Mouse (Mus musculus) yolk sac, embryonic 10.5 days (tissue): ENCODE measurements at regions not wholly inside any gene's neighbourhood (a gene's known extent, or its start where the extent isn't known, plus 50 kb on each side); places are given as distances from the start of the nearest gene placed in this dataset.

Experiments used
- DNase-seq: peaks from one replicate; pipeline ENCODE4 v3.0.0-alpha.2; 2017; ENCODE audit warnings: low spot score

DNA sequence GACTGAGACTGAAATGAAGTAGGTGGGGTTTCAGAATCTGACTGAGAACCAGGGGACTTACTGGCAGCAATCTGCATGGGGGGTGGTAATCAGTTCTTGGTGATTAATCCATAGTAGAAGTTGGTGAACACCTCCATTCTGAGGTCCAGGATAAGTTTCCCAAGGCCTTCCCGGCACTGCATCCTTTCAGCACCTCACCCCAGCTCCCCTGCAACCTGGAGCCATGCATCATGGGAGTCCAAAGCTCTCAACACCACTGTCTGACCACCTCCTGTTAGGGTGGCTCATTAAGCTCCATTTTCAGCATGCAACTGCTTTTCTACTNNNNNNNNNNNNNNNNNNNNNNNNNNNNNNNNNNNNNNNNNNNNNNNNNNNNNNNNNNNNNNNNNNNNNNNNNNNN lies 157.0 kb downstream of the Cyp26b1 start:
- DNase-seq: no peak

DNA sequence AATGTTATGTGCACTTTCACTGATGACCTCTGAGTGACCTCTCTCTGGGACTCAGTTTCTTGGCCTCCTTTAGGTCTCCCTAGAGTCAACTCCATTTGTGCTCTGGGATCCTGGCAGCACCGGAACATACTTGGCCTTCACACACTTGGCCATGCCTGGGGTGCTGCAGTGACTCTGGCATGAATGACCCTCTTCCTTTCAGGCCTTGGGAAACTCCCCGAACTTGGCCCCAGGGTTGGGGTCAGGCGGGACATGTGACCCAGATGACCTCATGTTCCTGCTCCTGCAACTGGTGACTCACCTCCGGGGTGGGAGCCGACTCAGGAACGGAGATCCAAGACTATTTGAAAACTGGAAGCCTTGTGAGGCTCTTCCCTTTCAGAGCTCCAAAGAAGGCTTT lies 159.2 kb downstream of the Cyp26b1 start:
- DNase-seq: no peak

DNA sequence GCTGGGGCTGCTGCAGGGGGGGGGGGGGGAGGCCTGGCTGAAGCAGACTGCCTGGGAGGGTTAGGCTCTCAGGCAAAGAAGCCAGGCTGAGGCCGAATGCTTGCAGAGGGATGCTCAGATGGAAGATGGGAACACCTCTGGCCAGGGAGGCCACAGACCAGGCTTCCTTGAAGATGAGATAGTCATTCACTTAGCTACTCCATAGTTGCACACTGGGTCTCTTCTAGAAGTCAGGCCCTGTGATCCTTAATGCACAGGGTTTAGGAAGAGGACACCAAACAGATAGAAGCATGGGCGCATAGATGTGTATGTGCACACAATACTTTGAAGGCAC lies 162.1 kb downstream of the Cyp26b1 start:
- DNase-seq: no peak

DNA sequence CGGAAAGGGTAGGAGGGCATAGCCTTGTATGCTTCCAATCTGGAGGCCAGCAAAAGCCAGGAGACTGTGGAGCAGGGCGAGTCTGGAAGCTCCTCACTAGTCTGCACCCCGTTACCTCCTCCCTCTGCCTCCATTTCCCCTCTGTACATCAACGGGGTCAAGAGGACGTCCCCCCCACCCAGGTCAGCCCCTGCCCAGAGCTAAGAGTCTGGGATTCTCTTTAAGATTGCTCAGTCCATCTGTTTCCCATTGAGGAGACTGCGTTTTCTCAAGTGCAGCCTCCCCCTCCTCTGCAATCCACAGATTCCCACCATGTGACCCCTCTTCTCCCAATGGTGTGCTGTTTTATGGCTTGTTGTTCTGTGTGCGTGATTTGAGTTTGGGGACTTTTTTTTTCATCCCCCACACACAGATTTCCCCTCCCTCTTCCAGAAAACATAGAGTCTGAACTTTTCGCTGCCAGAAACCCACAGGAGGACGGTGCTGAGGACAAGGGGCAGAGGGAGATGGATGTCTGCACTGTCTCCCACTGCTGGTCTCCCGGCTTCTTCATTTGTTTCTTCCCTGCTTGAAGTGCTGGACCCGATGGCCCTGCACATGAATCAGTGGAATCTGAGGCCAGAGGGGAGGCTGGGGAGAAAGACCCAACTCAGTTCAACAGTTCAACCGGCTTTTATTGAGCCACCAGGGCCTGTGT lies 162.6 kb downstream of the Cyp26b1 start:
- DNase-seq: peak; percentile 25

DNA sequence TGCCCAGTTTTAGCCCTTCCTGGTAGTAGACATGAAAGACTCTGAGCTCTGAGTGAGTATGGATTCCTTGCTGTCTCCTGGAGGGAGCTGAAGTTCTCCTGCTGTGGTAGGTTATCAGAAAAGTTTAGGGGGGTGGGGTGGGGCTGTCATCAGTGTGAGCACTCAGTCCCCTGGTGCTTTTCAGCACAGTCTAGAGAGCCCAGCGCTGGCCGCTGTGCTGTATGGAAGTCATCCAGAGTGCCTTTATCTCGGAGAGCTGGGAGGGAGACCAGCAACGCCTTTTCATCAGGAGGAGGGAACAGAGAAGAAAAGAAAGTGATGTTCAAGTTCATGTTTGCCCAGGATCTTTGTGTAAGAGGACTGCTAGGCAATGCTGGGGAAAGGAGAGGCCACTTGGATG lies 163.6 kb downstream of the Cyp26b1 start:
- no peak for DNase-seq

DNA sequence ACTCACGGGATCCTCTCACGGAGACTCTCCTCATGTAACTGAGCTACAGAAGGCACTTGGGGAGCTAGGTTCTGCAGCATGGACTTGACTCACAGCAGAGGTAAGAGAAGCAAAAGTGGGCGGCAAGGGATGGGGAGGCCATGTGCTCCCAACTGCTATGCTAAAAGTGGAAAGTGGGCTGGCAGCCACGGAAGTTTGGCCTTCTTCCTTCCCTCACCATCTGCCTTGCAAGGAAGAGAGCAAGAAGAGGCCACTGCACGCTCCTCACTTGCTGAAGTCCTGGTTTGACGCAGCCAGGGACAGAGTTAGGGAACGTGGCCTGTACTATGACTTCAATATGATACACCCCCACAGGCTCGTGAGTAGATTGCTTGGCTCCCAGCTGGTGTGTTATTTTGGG lies 164.5 kb downstream of the Cyp26b1 start:
- no peak for DNase-seq

DNA sequence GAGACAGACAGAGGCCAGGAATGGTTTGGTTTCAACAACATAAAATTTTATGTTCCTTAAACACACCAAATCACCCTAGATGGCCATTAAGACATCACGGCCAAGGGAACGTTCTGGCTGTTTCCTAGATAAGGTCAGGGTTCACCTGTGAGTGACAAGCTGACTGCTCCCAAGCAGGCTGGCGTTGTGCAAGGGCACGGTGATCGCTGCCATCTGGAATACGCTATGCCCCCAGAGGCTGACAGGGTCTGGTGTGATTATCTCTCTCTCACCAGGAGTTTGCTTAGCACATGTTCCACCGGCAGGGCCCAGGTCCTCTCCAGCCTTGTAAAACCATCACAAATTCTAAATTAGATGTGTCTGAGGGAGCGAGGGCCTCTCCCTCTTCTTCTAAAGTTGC lies 167.0 kb downstream of the Cyp26b1 start:
- no peak for DNase-seq

DNA sequence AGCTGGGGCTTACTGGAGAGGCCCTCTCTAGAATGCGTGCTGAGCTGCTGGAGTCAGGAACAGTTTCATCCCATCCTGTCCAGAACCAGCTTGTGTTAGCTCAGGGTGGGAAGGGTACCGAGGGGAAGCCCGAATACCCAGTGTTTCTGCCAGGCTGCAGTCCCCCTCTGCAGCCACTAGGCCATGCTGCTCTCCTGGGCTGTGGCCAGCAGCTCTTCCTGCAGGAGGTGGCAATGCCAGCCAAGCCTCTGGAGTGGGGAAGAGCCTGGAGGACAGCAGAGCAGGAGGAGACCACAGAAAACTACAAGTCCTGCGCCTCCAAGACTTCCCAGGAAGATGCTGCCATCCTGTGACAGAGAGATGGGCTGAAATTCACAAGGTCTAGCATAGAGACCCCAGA lies 167.9 kb downstream of the Cyp26b1 start:
- peak; percentile 11 for DNase-seq

DNA sequence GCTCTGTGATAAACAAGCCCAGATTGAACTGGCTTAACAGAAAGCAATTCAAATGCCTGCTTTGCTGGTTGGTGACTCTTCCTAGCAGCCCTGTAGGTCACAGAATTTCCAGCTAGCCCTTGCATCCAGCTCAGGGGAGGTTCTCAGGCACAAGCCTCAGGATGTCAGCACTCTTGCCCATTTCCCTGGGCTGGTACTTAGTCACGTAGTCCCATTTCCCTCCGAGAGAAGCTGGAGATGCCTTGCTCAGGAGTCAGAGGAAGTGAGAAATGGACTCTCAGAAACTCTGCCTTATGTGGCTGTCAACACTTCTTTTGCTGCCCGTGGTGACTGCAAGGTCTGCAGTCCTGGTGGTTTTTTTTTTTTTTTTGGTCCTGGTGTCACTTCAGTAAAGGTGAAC lies 170.8 kb downstream of the Cyp26b1 start:
- DNase-seq: no peak

DNA sequence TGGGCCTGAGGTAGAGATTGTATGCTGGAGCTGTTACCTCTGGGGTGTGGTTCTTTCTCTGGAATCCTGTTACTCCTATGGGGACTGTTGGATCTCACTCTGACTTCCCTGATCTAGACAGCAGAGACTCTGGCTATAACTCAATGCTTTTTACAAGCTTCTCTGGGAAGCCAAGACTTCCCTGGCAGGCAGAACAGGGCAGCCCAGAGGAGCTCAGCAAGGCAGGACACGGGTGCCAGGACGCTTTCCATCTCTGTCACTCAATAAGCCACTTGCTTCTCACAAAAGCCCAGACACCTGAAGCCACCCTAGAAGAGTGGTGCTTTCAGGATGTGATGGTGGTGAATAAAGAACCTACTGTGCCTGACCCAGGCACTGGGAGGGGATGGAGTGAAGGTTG lies 174.0 kb downstream of the Cyp26b1 start:
- DNase-seq: no peak

DNA sequence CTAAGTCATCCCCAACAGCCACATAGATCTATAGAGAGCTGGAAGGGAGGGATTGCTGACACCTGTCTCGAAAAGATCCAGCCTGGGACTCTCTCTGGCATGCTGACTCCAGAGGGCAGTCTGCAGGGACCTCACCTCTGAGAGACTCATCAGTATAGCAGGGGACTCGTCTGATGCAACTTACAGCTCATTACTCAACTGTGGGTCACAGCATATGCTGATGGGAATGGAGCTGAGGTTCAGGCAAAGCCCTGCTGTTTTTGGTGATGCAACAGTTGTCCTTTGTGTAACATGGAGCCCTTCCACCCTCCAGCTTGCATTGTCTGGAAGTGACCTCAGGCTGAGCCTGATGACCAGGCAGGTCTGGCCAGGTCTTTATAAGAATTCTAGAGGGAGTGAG lies 174.4 kb downstream of the Cyp26b1 start:
- DNase-seq: no peak

DNA sequence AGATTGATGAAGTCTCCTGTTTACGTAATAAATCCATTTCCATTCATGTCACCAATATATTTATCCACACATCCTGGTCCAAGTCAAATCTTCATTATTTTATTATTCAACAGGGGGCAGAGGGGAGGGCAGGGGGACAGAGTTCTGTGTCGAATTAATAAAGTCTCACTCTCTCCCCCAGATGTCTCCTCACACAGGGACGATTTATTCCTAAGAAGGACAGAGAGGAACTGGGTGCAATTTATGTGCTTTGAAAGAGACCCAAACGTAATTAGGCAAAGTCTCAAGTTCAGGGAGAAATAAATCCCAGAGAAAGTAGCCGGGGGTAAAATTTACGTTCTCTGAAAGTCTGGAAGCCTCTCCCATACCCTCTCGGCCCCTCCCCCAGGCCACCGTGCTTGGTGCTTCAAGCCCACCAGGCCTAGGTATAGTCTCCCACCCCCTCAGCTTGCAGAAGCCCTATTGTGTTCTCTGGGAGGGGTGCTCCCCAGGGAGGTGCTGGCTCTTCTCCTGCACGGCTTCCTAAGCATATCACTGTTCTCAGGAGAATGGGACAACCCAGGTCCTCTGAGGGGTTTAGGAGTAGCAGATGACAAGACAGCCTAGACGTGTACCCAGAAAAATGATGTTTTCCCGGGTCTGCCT lies 176.6 kb downstream of the Cyp26b1 start:
- no peak for DNase-seq

DNA sequence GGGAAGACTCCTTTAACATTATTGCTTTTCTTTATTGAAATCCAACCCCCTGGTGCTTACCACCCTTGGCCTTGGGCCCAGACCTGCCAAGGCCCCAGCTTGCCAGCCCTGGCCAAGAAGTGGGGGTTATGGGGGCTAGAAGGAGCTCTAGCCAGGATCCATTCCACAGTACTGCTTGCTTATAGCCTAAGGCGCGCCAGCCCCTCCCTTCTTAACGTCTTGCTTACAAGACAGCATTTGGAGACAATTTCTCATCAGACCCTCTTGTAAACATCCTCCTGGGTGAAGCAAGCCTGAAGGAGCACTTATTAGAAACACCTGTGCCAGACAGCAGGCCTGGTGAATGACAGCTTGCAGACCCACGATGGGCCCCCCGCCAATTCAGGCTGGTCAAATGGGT lies 179.3 kb downstream of the Cyp26b1 start:
- DNase-seq: no peak

DNA sequence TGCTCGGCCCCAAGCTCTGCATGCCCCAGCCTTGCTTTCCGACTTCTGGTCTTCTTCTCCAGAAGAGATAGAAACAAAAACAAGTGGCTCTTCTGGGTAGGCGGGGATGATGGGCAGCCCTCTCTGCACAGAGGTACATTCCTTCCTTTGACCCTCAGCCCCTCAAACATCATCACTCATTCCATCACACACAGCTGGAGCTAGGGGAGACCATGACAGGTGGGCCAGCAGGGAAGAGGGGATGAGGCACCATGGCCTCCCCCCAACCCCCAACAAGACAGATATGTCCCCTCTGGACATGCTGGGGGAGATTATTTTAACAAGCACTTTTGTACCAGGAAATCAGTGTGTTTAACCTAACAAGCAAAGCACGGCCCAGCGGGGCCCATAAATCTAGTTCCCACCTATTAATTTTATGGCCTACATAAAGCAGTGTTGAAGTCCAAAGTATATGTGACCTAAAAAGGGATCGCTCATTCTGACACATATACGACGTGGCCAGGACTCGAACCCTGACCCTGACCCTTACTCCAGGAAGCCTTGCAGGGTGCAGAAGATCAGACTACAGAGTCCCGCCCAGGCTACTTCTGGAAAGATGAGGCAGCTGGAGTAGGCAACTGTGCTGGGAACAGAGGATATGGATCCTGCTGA lies 183.7 kb downstream of the Cyp26b1 start:
- peak; percentile 18 for DNase-seq

DNA sequence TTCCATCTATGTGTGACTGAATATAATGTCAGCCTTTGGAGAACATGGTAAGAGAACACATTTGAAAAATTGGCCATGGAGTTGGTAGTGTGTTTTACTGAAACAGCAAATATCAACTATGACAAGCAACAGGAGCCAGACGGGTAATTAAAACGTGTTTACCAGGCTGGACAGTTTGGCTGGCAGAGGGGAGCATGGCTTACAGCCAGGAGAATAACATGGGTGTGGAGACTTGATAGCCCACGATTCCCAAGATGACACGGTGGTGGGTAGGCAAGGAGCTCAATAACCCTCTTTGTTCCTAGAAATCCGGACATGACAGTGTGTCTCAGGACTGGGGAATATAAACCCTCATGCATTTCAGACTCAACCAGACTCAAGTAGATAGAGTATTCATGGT lies 185.2 kb downstream of the Cyp26b1 start:
- DNase-seq: no peak

DNA sequence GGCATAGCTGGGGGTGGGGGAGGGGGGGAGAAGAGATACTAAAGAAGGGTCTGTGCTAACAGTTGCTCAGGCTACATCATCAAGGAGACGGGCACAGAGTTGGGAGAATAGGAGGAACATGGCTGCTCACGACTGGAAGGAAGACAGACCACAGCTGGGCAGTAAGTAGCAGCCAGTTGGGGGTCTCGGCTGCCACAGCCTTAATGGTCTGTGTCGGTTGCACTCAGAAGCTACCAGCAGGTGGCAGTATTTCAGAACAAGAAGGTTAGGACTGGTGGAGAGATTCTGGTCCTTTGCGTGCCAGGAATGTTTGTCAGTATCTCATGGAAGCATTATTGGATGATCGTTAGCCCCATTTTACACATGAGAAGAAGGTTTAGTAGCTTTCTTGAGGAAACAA lies 185.9 kb downstream of the Cyp26b1 start:
- DNase-seq: peak; percentile 48

DNA sequence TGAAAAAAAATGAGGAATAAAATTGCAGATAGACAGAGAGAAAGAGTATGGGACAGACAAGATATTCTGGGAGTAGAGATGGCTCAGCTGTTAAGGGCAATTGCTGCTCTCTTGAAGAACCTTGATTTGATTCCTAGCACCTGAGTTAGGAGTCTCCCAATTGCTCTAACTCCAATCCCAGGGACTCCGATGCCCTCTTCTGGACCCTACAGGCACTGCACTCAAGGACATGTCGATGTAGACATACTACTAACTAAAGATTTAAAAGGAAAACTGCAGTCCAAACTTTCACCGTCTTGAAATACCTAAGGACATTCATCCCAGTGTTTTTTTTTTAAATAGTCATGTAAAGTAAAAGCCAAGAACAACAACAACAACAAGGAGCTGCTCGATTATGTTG lies 189.0 kb downstream of the Cyp26b1 start:
- no peak for DNase-seq

DNA sequence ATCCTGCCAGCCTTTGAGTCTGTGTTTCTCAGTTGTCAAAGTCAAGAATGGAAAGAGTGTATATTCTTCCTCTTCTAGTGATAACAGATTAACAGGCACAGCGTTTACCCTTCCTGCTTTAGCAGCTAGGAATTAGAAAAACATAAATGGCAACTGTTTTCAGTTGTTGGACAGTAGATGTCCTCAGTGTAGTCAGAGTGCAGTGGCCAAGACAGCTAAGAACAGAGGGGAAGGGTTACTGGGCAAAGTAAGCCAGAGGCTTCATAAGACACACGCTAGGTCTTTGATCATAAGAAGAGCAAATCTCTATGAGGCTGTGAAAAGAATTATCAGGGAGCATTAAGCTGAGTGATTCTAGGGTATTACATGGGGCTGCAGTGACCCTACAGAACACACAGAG lies 191.3 kb downstream of the Cyp26b1 start:
- DNase-seq: no peak

DNA sequence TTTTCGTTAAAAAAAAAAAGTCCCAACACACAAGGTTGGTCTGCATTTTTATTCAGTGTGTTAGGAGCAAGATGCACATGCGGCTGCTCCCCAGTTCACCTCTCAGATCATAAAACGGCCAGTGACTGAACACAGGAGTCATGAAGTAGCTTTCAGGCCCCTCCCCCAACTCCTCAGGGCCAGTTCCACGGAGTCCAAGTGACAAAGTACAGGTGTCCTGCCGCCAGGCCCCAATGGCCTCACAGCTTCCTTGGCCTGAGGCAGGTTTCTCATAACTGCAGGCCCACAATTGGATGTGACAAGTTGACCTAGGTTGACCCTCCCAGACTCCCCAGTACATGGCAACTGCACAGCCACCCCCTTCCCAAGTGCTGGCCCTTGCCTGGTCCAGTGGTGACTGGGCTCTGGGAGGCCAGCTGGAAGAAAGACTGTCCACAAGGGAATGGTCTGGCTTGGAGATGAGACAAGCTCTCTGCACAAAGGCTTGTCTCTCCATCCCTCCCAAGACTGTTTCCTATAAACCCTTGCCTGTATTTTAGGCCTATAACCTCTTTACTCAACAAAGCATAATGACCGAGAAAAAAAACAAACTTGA lies 199.1 kb downstream of the Cyp26b1 start:
- peak; percentile 5 for DNase-seq

DNA sequence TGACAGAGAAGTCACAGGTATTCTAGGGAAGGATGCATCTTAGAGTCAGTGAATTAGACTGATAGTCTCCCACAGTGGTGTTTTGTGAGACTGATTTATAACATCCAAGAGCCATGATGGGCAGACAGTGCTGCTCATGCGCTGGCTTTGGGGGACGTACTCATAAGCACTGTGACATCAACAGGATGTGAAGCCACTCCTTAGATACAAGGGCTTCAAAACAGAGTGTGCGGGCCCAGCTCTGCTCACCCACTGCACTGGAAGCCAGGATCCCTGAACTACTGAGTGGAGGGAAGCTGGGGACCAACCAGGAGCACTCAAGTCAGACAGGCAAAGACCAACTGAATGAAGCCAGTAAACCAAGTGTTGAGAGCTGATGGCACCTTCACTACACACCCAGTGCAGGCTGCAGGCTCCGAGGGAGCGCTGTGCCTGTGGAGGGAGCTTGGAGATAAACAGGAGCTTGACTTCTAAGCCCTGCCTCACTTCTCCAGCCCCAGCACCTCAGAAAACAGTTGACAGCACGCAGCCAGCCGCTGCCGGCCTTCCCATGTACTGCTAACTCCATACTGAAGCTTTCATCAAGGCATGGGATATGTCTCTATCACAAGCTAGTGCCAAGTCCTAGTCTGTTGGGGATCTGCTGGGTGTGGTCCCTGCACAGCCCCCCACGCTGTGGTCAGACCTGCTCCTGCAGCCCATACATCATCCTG lies 200.0 kb downstream of the Cyp26b1 start:
- DNase-seq: no peak

DNA sequence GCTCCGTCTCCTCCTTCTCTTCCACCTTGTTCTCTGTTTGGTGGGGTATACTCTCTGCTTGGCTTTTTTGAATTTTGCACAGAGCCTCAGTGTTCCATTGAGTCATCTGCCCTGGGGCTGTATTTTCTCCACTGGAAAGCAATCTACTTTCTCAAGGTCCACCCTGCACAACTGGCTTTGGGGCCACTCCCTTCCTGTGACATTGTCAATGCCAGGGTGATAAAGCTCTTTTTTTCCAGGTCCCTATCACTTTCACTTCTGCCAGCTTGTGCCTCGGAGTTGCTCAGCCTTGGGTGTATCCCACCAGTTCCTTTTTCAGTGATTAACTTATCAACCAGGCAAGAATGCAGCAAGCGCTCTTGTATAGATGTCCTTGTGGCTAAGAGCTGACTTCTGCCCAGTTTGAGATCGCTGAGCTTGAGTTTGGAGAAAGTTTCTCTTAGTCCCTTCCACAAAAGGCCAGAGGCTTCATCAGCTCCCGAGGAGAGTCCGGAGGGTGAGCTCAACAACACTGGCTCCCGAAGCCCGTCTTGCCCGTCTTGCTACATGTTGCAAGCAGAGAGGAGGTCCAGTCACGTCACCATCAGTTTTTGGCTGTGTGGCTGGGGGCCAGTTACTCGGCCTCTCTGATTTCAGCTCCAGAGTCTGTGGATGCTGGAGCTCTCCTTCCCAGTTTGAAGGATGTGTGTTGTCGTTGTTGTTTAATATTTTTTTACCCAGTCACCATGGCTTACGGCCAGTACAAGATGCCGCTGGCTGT lies 200.8 kb downstream of the Cyp26b1 start:
- DNase-seq: no peak

DNA sequence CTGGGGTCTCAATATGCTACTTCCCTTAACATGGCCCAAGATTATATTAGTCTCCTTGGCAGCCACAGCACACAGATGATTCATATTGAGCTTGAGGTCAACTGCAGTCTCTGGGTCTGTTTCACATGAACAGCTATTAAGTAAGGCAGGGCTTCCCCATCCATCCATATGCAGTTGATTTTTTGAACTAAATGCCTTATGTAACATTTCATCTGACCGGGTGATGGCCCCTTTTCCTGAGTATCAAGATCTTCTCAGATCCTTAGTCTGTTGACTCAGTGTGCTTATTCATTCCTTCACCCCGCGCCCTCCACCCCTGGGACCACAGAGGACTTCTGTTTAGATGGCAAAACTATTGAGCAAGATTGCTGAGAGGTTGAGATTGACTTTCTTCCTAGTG lies 202.7 kb downstream of the Cyp26b1 start:
- DNase-seq: no peak
